Mouse (Mus musculus): ENCODE data around the gene Fam117a.

Fam117a gene

GRCm38 (mm10) chr11:95364388-95364787, 27.6 kb downstream of the Fam117a start:
- no peak for DNase-seq (ENCODE audit: low spot score in 2 of 2)

- peak; percentile 73 to 87 for DNase-seq (ENCODE audit: low spot score in 2 of 2)
Measured at GRCm38 (mm10) chr11:95365596-95365995, 28.8 kb downstream of the Fam117a start.

- DNase-seq (ENCODE audit: low spot score in 2 of 2) = no peak
Measured at GRCm38 (mm10) chr11:95366280-95366897, 29.6 kb downstream of the Fam117a start.

GRCm38 (mm10) chr11:95367011-95367735, 30.4 kb downstream of the Fam117a start:
- DNase-seq (ENCODE audit: low spot score in 2 of 2) = no peak

- DNase-seq (ENCODE audit: low spot score in 2 of 2) = no peak
Measured at GRCm38 (mm10) chr11:95368231-95368823, 31.5 kb downstream of the Fam117a start.

GRCm38 (mm10) chr11:95368871-95369270, 32.1 kb downstream of the Fam117a start:
- no peak for DNase-seq (ENCODE audit: low spot score in 2 of 2)

GRCm38 (mm10) chr11:95369964-95370890, 33.4 kb downstream of the Fam117a start:
- DNase-seq (ENCODE audit: low spot score in 2 of 2) = peak in 1 of 2 experiments; percentile 64

GRCm38 (mm10) chr11:95371182-95371581, 34.4 kb downstream of the Fam117a start:
- no peak for DNase-seq (ENCODE audit: low spot score in 2 of 2)

GRCm38 (mm10) chr11:95378926-95379325, 42.1 kb downstream of the Fam117a start:
- DNase-seq (ENCODE audit: low spot score in 2 of 2) = no peak

- no peak for DNase-seq (ENCODE audit: low spot score in 2 of 2)
Measured at GRCm38 (mm10) chr11:95379552-95379951, 42.7 kb downstream of the Fam117a start.

- no peak for DNase-seq (ENCODE audit: low spot score in 2 of 2)
Measured at GRCm38 (mm10) chr11:95380711-95381110, 43.9 kb downstream of the Fam117a start.

GRCm38 (mm10) chr11:95381146-95381545, 44.3 kb downstream of the Fam117a start:
- DNase-seq (ENCODE audit: low spot score in 2 of 2) = no peak

- no peak for DNase-seq (ENCODE audit: low spot score in 2 of 2)
Measured at GRCm38 (mm10) chr11:95383331-95383986, 46.6 kb downstream of the Fam117a start.

- no peak for DNase-seq (ENCODE audit: low spot score in 2 of 2)
Measured at GRCm38 (mm10) chr11:95384004-95384318, 47.1 kb downstream of the Fam117a start.

- DNase-seq (ENCODE audit: low spot score in 2 of 2) = peak; percentile 92 to 93
Measured at GRCm38 (mm10) chr11:95384319-95384972, 47.6 kb downstream of the Fam117a start, which contains the start of gene Slc35b1. Gene Slc35b1, plus strand, starts transcription at chr11:95384692.

- DNase-seq (ENCODE audit: low spot score in 2 of 2) = no peak
Measured at GRCm38 (mm10) chr11:95384973-95385320, 48.1 kb downstream of the Fam117a start.

GRCm38 (mm10) chr11:95387354-95387753, 50.5 kb downstream of the Fam117a start:
- no peak for DNase-seq (ENCODE audit: low spot score in 2 of 2)

GRCm38 (mm10) chr11:95389006-95389405, 52.2 kb downstream of the Fam117a start:
- DNase-seq (ENCODE audit: low spot score in 2 of 2) = no peak

- no peak for DNase-seq (ENCODE audit: low spot score in 2 of 2)
Measured at GRCm38 (mm10) chr11:95390420-95390819, 53.6 kb downstream of the Fam117a start.

GRCm38 (mm10) chr11:95391201-95391600, 54.4 kb downstream of the Fam117a start:
- no peak for DNase-seq (ENCODE audit: low spot score in 2 of 2)

GRCm38 (mm10) chr11:95391743-95392142, 54.9 kb downstream of the Fam117a start:
- DNase-seq (ENCODE audit: low spot score in 2 of 2) = no peak
